Mouse (Mus musculus) myocyte (in vitro differentiated cells): ENCODE measurements at regions not wholly inside any gene's neighbourhood (a gene's known extent, or its start where the extent isn't known, plus 50 kb on each side); places are given as distances from the start of the nearest gene placed in this dataset.

Experiments
- H3K27me3 ChIP-seq: one replicate; pipeline ENCODE4 v1.6.1; 2011; ENCODE audit not compliant: control insufficient read depth, insufficient read depth, insufficient read length
- H3K36me3 ChIP-seq: one replicate; pipeline ENCODE4 v1.6.1; 2011; ENCODE audit not compliant: control insufficient read depth, insufficient read depth
- H3K4me2 ChIP-seq: one replicate; pipeline ENCODE4 v1.6.1; 2011; ENCODE audit warnings: low read depth, control low read depth
- H3K4me3 ChIP-seq: one replicate; pipeline ENCODE4 v1.5.1; 2011; ENCODE audit warnings: mild to moderate bottlenecking, control low read depth, moderate library complexity
- H3K79me2 ChIP-seq: one replicate; pipeline ENCODE4 v1.6.1; 2011; ENCODE audit not compliant: control insufficient read depth, insufficient read depth
- H3ac ChIP-seq: one replicate; pipeline ENCODE4 v1.6.1; 2011; ENCODE audit not compliant: control insufficient read depth, insufficient read length
- CEBPB ChIP-seq: IDR thresholded peaks from 2 replicates; pipeline ENCODE4 v1.6.1; 2011; ENCODE audit warnings: mild to moderate bottlenecking, moderate library complexity; ENCODE audit not compliant: poor library complexity, insufficient read depth, severe bottlenecking
- E2F4 ChIP-seq: IDR thresholded peaks from one replicate; pipeline ENCODE4 v1.6.1; 2011; ENCODE audit warnings: mild to moderate bottlenecking, control low read depth, moderate library complexity; ENCODE audit not compliant: insufficient read depth
- MAX ChIP-seq: IDR thresholded peaks from one replicate; pipeline ENCODE4 v1.6.1; 2011; ENCODE audit warnings: low read depth, mild to moderate bottlenecking, control low read depth
- MYOD1 ChIP-seq, 3 experiments: IDR thresholded peaks; one replicate each; pipeline ENCODE4 v1.6.1; 2011; ENCODE audit warnings: control low read depth in 2 of 3, low read depth in 2 of 3, mild to moderate bottlenecking in 2 of 3, moderate library complexity in 1 of 3; ENCODE audit not compliant: insufficient read length in 2 of 3, control insufficient read depth in 1 of 3
- MYOG ChIP-seq, 3 experiments: IDR thresholded peaks; one replicate each; pipeline ENCODE4 v1.6.1; 2011; ENCODE audit warnings: control low read depth in 2 of 3, low read depth in 2 of 3, mild to moderate bottlenecking in 2 of 3; ENCODE audit not compliant: insufficient read length in 2 of 3, control insufficient read depth in 1 of 3, insufficient read depth in 1 of 3
- POLR2A ChIP-seq: IDR thresholded peaks from one replicate; pipeline ENCODE4 v1.6.1; 2011; ENCODE audit warnings: low read depth, mild to moderate bottlenecking, control low read depth, moderate library complexity; ENCODE audit not compliant: insufficient read length
- POLR2AphosphoS2 ChIP-seq: IDR thresholded peaks from one replicate; pipeline ENCODE4 v1.6.1; 2011; ENCODE audit warnings: low read depth, control low read depth; ENCODE audit not compliant: insufficient read length
- REST ChIP-seq: IDR thresholded peaks from one replicate; pipeline ENCODE4 v1.6.1; 2011; ENCODE audit warnings: mild to moderate bottlenecking, control low read depth, moderate library complexity; ENCODE audit not compliant: insufficient read depth, insufficient read length
- SRF ChIP-seq: IDR thresholded peaks from one replicate; pipeline ENCODE4 v1.6.1; 2011; ENCODE audit warnings: low read depth; ENCODE audit not compliant: control insufficient read depth, insufficient read length
- TCF12 ChIP-seq: IDR thresholded peaks from one replicate; pipeline ENCODE4 v1.6.1; 2011; ENCODE audit warnings: mild to moderate bottlenecking, control low read depth; ENCODE audit not compliant: poor library complexity, insufficient read depth, severe bottlenecking
- TCF3 ChIP-seq: IDR thresholded peaks from one replicate; pipeline ENCODE4 v1.6.1; 2011; ENCODE audit warnings: low read depth, control low read depth; ENCODE audit not compliant: insufficient read length
- USF1 ChIP-seq: IDR thresholded peaks from one replicate; pipeline ENCODE4 v1.6.1; 2011; ENCODE audit warnings: low read depth, mild to moderate bottlenecking, control low read depth, moderate library complexity

- no peak overlapping the region for H3K4me2 ChIP-seq
Observed at GRCm38 (mm10) chr5:77552580-77552979, 144.7 kb upstream of the Igfbp7 start.

DNA sequence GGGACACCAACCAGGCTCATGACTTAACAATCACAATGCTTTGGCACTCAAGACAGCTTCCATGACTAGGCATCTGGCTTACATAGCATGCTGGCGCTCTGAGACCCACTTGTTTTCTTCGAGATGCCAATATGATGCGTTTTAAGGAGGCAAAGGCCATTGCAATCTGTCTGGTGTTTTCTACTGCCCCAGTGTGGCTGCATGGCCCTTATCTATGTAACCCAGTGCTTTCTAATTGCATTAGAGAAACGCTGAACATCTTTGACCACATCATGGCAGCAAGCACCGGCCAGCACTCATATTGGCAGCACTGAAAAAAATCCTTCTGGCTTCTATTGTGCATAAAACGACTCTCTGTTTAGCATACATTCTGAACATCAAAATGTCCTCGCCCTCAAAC is 144.2 kb upstream of the Igfbp7 start:
- TF ChIP-seq CEBPB, result no peak
- H3K36me3 ChIP-seq, result no peaks in the 10 kb centered on the region
- no peak overlapping the region for H3K4me2 ChIP-seq
- no peak overlapping the region for H3K4me3 ChIP-seq
- no peaks in the 10 kb centered on the region for H3K79me2 ChIP-seq
- H3K27me3 ChIP-seq, result peaks cover 4% of the 10 kb centered on the region
- no peak overlapping the region for H3ac ChIP-seq

More at GRCm38 (mm10) chr5:77552580-77552979, 144.7 kb upstream of the Igfbp7 start:
- H3ac ChIP-seq, result no peak overlapping the region
- TF ChIP-seq TCF3 (no peak), USF1 (no peak), POLR2AphosphoS2 (no peak), E2F4 (no peak), MYOD1 (IDR thresholded peaks at IDR 0.05; ENCODE audit: control insufficient read depth in 1 of 3, insufficient read length in 2 of 3, low read depth in 2 of 3) (no peak)
- peaks cover 4% of the 10 kb centered on the region for H3K27me3 ChIP-seq
- H3K36me3 ChIP-seq, result no peaks in the 10 kb centered on the region
- H3K4me3 ChIP-seq, result no peak overlapping the region
- no peaks in the 10 kb centered on the region for H3K79me2 ChIP-seq

DNA sequence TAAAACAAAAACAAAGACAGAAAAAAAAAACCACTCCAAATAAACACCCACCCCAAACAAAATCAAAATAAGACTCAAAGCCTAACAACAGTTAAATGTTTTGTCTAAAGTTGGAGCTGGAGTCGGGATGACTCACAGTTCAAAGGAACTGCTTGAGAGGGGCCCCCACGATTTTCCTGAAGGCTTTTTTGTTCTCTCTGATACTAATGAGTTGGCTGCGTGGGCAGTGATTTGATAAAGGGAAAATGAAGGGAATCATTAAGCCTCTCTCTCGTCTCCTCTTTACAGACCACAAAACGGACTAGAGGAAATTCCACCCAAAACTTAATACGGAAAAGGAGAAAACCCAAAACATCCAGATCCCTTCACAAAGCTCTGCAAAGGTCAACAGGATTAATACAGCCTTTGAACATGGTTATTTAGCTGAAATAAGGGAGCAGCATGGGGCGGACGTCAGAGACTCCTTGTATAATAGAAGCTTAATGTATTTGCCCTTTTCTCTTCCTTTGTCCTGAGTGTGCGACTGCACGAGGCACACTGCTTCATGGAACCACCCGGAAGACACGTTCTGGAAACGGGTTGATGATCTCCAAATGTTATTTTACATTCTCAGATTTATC is 138.3 kb upstream of the Igfbp7 start:
- Histone ChIP-seq H3K79me2 (no peaks in the 10 kb centered on the region), H3K4me2 (no peak overlapping the region), H3K27me3 (no peaks in the 10 kb centered on the region), H3K4me3 (no peak overlapping the region), H3ac (no peak overlapping the region), H3K36me3 (no peaks in the 10 kb centered on the region)
- TF ChIP-seq POLR2AphosphoS2, result no peak
- TF ChIP-seq SRF, result no peak
- no peak for TF ChIP-seq USF1
- TF ChIP-seq TCF12, result no peak
- TF ChIP-seq POLR2A, result no peak
- no peak for TF ChIP-seq MAX
- TF ChIP-seq MYOD1 (IDR thresholded peaks at IDR 0.05; ENCODE audit: control insufficient read depth in 1 of 3, insufficient read length in 2 of 3, low read depth in 2 of 3), result no peak
- no peak for TF ChIP-seq E2F4
- no peak for TF ChIP-seq TCF3
- TF ChIP-seq MYOG (IDR thresholded peaks at IDR 0.05; ENCODE audit: control insufficient read depth in 1 of 3, insufficient read depth in 1 of 3, insufficient read length in 2 of 3, low read depth in 2 of 3), result no peak
- no peak for TF ChIP-seq REST
- no peak for TF ChIP-seq CEBPB

DNA sequence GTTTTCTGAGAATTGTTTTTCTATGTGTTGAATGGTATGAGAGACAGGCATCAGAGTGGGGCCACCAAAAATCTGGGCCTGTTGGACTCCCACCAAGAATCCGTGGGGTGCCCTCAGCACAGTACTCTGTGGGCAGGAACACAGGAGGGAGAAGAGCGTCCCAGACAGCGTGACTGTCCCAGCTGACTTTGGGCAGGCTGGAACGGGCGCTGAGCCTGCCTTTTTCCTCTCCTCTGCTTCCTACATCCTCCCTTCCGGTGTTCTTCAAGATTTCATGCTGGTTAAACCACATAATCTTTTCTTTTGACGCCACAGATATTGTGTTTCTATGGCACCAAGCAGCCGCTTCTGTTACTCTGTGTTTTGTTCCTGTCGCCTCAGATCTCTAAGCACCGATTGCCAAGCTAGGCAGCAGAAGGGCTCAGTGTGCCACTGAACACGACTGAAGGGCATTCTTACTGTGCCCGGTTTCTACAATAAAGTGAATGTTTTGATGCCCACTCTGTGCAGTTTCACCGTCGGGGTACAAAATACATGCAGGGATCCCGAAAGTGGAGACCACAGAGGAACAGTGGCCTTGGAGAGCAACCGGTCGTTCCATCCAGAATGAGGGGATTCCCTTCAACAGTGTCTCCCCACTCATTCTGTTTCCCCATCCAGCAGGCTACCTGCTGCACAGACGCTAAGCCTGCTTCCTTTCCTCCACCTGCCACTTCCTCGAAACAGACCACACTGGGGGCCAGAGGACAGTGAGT is 124.6 kb upstream of the Igfbp7 start:
- Histone ChIP-seq H3K36me3 (no peaks in the 10 kb centered on the region), H3K4me2 (no peak overlapping the region), H3K4me3 (no peak overlapping the region), H3K27me3 (no peaks in the 10 kb centered on the region), H3K79me2 (no peaks in the 10 kb centered on the region), H3ac (no peak overlapping the region)
- no peak for TF ChIP-seq E2F4
- TF ChIP-seq USF1, result no peak
- TF ChIP-seq MAX, result no peak
- TF ChIP-seq SRF, result no peak
- no peak for TF ChIP-seq POLR2AphosphoS2

GRCm38 (mm10) chr5:77530376-77530775 is 122.5 kb upstream of the Igfbp7 start:
- H3K36me3 ChIP-seq, result no peaks in the 10 kb centered on the region
- H3K79me2 ChIP-seq, result no peaks in the 10 kb centered on the region
- H3K4me3 ChIP-seq, result no peak overlapping the region
- no peak overlapping the region for H3K4me2 ChIP-seq
- no peaks in the 10 kb centered on the region for H3K27me3 ChIP-seq
- TF ChIP-seq USF1 (no peak), POLR2AphosphoS2 (no peak), MYOD1 (IDR thresholded peaks at IDR 0.05; ENCODE audit: control insufficient read depth in 1 of 3, insufficient read length in 2 of 3, low read depth in 2 of 3) (no peak), CEBPB (no peak), SRF (no peak), TCF12 (no peak), E2F4 (no peak), MAX (no peak), REST (no peak), POLR2A (no peak), TCF3 (no peak), MYOG (IDR thresholded peaks at IDR 0.05; ENCODE audit: control insufficient read depth in 1 of 3, insufficient read depth in 1 of 3, insufficient read length in 2 of 3, low read depth in 2 of 3) (no peak)
- H3ac ChIP-seq, result no peak overlapping the region
